Mouse (Mus musculus) midbrain, embryonic 16.5 days (tissue): ENCODE measurements at regions not wholly inside any gene's neighbourhood (a gene's known extent, or its start where the extent isn't known, plus 50 kb on each side); places are given as distances from the start of the nearest gene placed in this dataset.
A peak's percentile ranks its signal among the peaks of the same experiment; 100 is the strongest.

ENCODE experiments used
- ATAC-seq: fragments of 200-750 bp; cut with Nextera tagmentation; 2 replicates; pipeline ENCODE4 v1.8.0; 2017; ENCODE audit warnings: moderate TSS enrichment
- H3K27ac ChIP-seq: fragments of 300-500 bp; sonication (generic); 2 replicates; pipeline ENCODE4 v1.5.1; 2014; ENCODE audit warnings: mild to moderate bottlenecking, low read length, mixed read lengths
- H3K27me3 ChIP-seq: fragments of 300-500 bp; sonication (generic); 2 replicates; pipeline ENCODE4 v1.6.1; 2014; ENCODE audit warnings: low read depth, low read length, mixed read lengths; ENCODE audit not compliant: control insufficient read depth, insufficient read depth
- H3K36me3 ChIP-seq: fragments of 300-500 bp; sonication (generic); 2 replicates; pipeline ENCODE4 v1.6.1; 2014; ENCODE audit warnings: mild to moderate bottlenecking, low read length, moderate library complexity, mixed read lengths; ENCODE audit not compliant: control insufficient read depth, insufficient read depth
- H3K4me1 ChIP-seq: fragments of 300-500 bp; sonication (generic); 2 replicates; pipeline ENCODE4 v1.6.1; 2014; ENCODE audit warnings: mild to moderate bottlenecking, low read length, mixed read lengths; ENCODE audit not compliant: control insufficient read depth, insufficient read depth
- H3K4me2 ChIP-seq: fragments of 300-500 bp; sonication (generic); 2 replicates; pipeline ENCODE4 v1.6.1; 2014; ENCODE audit warnings: mild to moderate bottlenecking, low read length, mixed read lengths
- H3K4me3 ChIP-seq: fragments of 300-500 bp; sonication (generic); 2 replicates; pipeline ENCODE4 v1.5.1; 2014; ENCODE audit warnings: low read depth, mild to moderate bottlenecking, low read length, moderate library complexity, mixed read lengths
- H3K9ac ChIP-seq: fragments of 300-500 bp; sonication (generic); 2 replicates; pipeline ENCODE4 v1.6.1; 2014; ENCODE audit warnings: low read depth, low read length, mixed read lengths
- H3K9me3 ChIP-seq: fragments of 300-500 bp; sonication (generic); replicated peaks from 2 replicates; pipeline ENCODE4 v1.6.1; 2014; ENCODE audit warnings: mild to moderate bottlenecking, low read length, mixed read lengths; ENCODE audit not compliant: control insufficient read depth, poor library complexity, severe bottlenecking
- WGBS: fragments of 180-500 bp; shearing (Covaris S2); extraction: QIAGEN DNeasy Blood & Tissue Kit; methylation state at CpG from one replicate; pipeline ENCODE4 v1.1.7; 2014; 5-methylcytosine and 5-hydroxymethylcytosine counted together

- Histone ChIP-seq H3K9me3 (no peaks in the 10 kb centered on the region), H3K4me2 (no peak overlapping the region), H3K4me1 (no peaks in the 10 kb centered on the region), H3K9ac (no peak overlapping the region), H3K4me3 (no peak overlapping the region), H3K27me3 (no peaks in the 10 kb centered on the region), H3K36me3 (no peaks in the 10 kb centered on the region), H3K27ac (no peak overlapping the region)
- WGBS: 89% methylated on average over 3 of the region's 3 CpGs
- no peak for ATAC-seq
Observed at GRCm38 (mm10) chr13:110994596-110994995, 260.2 kb upstream of the Actbl2 start.

GRCm38 (mm10) chr13:111002670-111003069 lies 252.1 kb upstream of the Actbl2 start:
- no peak overlapping the region for H3K4me2 ChIP-seq
- no peak overlapping the region for H3K9ac ChIP-seq
- H3K4me3 ChIP-seq: no peak overlapping the region
- no peaks in the 10 kb centered on the region for H3K27me3 ChIP-seq
- H3K9me3 ChIP-seq: no peaks in the 10 kb centered on the region
- no peak for ATAC-seq
- 59% methylated on average over 4 of the region's 4 CpGs for WGBS
- H3K4me1 ChIP-seq: no peaks in the 10 kb centered on the region
- no peak overlapping the region for H3K27ac ChIP-seq
- H3K36me3 ChIP-seq: no peaks in the 10 kb centered on the region

GRCm38 (mm10) chr13:111014142-111014541 lies 240.7 kb upstream of the Actbl2 start:
- no peaks in the 10 kb centered on the region for H3K36me3 ChIP-seq
- H3K4me2 ChIP-seq: no peak overlapping the region
- no peak for ATAC-seq
- H3K27ac ChIP-seq: no peak overlapping the region
- H3K27me3 ChIP-seq: no peaks in the 10 kb centered on the region
- H3K4me1 ChIP-seq: no peaks in the 10 kb centered on the region
- WGBS: 30% methylated on average over 4 of the region's 4 CpGs
- H3K4me3 ChIP-seq: no peak overlapping the region
- no peaks in the 10 kb centered on the region for H3K9me3 ChIP-seq
- no peak overlapping the region for H3K9ac ChIP-seq

- no peak overlapping the region for H3K4me3 ChIP-seq
- H3K9me3 ChIP-seq: no peaks in the 10 kb centered on the region
- H3K27me3 ChIP-seq: no peaks in the 10 kb centered on the region
- no peaks in the 10 kb centered on the region for H3K36me3 ChIP-seq
- WGBS: 67% methylated on average over 2 of the region's 2 CpGs
- H3K9ac ChIP-seq: no peak overlapping the region
- H3K4me2 ChIP-seq: no peak overlapping the region
- ATAC-seq: no peak
- no peak overlapping the region for H3K27ac ChIP-seq
- no peaks in the 10 kb centered on the region for H3K4me1 ChIP-seq
Observed at GRCm38 (mm10) chr13:111030111-111030510, 224.7 kb upstream of the Actbl2 start.

GRCm38 (mm10) chr13:111031633-111032032 lies 223.2 kb upstream of the Actbl2 start:
- 82% methylated on average over 1 of the region's 1 CpGs for WGBS
- H3K4me3 ChIP-seq: no peak overlapping the region
- no peak overlapping the region for H3K9ac ChIP-seq
- no peak overlapping the region for H3K4me2 ChIP-seq
- H3K9me3 ChIP-seq: no peaks in the 10 kb centered on the region
- H3K36me3 ChIP-seq: no peaks in the 10 kb centered on the region
- no peaks in the 10 kb centered on the region for H3K27me3 ChIP-seq
- ATAC-seq: no peak
- H3K27ac ChIP-seq: no peak overlapping the region
- H3K4me1 ChIP-seq: no peaks in the 10 kb centered on the region

GRCm38 (mm10) chr13:111043637-111044036 lies 211.2 kb upstream of the Actbl2 start:
- Histone ChIP-seq H3K27ac (no peak overlapping the region), H3K9me3 (no peaks in the 10 kb centered on the region), H3K9ac (no peak overlapping the region), H3K4me1 (peaks cover 5% of the 10 kb centered on the region; the same call in 1 of the 2 replicates), H3K36me3 (no peaks in the 10 kb centered on the region), H3K4me2 (no peak overlapping the region), H3K27me3 (no peaks in the 10 kb centered on the region), H3K4me3 (no peak overlapping the region)
- ATAC-seq: no peak
- 69% methylated on average over 2 of the region's 2 CpGs for WGBS

GRCm38 (mm10) chr13:111044328-111045002 lies 210.3 kb upstream of the Actbl2 start:
- Histone ChIP-seq H3K9me3 (no peaks in the 10 kb centered on the region), H3K4me2 (no peak overlapping the region), H3K9ac (no peak overlapping the region), H3K4me1 (peaks cover 5% of the 10 kb centered on the region; the same call in 1 of the 2 replicates), H3K4me3 (no peak overlapping the region), H3K27me3 (no peaks in the 10 kb centered on the region), H3K27ac (0 out of 2 replicates have a peak overlapping the region, but pooled peaks have one; percentile 30), H3K36me3 (no peaks in the 10 kb centered on the region)
- 52% methylated on average over 10 of the region's 10 CpGs for WGBS
- 0 out of 2 replicates have a peak, but pooled peaks have one; percentile 39 for ATAC-seq

GRCm38 (mm10) chr13:111050097-111050496 lies 204.7 kb upstream of the Actbl2 start:
- H3K9me3 ChIP-seq: no peaks in the 10 kb centered on the region
- no peaks in the 10 kb centered on the region for H3K36me3 ChIP-seq
- WGBS: 19% methylated on average over 6 of the region's 6 CpGs
- H3K27ac ChIP-seq: no peak overlapping the region
- H3K27me3 ChIP-seq: no peaks in the 10 kb centered on the region
- H3K9ac ChIP-seq: no peak overlapping the region
- H3K4me3 ChIP-seq: no peak overlapping the region
- ATAC-seq: no peak
- H3K4me1 ChIP-seq: no peaks in the 10 kb centered on the region; the same call in 1 of the 2 replicates
- no peak overlapping the region for H3K4me2 ChIP-seq

GRCm38 (mm10) chr13:111055817-111056216 lies 199.0 kb upstream of the Actbl2 start:
- WGBS: 88% methylated on average over 2 of the region's 2 CpGs
- H3K9me3 ChIP-seq: no peaks in the 10 kb centered on the region
- no peaks in the 10 kb centered on the region for H3K4me1 ChIP-seq
- ATAC-seq: no peak
- H3K36me3 ChIP-seq: no peaks in the 10 kb centered on the region
- no peak overlapping the region for H3K27ac ChIP-seq
- no peak overlapping the region for H3K4me2 ChIP-seq
- no peaks in the 10 kb centered on the region for H3K27me3 ChIP-seq
- no peak overlapping the region for H3K9ac ChIP-seq
- H3K4me3 ChIP-seq: no peak overlapping the region
